Mouse (Mus musculus): ENCODE results near the gene Jph3. TPM values are rescaled to one million over a fixed set of nuclear protein-coding genes. Genes with fewer than 3 reads are reported as not detected.
A peak's percentile ranks its signal among the peaks of the same experiment; 100 is the strongest.

Jph3 gene
- 196 and 211 TPM in 2 replicates for polyA plus RNA-seq (2012; rRNA removed)

DNA sequence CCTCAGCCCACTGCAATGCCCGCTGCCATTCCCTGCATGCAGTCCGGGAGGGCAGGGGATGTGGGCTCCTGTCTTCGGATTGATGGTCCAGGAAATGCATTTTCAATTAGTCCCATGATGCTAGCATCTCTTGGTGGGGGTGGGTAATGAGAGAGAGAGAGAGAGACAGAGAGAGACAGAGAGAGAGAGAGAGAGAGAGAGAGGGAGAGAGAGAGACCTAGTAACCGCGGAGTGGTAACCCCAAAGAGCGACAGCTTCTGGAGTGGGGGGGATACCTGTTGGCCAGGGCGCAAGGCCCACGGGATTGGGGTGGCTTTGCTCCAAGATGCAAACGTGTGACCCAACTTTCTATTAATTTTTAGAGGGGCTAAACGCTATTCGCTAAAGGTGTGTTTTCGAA is at the start of gene Jph3:
Gene Jph3, plus strand, starts transcription at position 301 of the 400 bp plus-strand sequence.
- Histone ChIP-seq H3K27ac (ENCODE audit: insufficient read depth, low read length) (peak within 1 kb of the TSS; percentile 83; the same call in 1 of the 2 replicates), H3K4me1 (ENCODE audit: control insufficient read depth, insufficient read depth, low read length) (no peaks in the 10 kb centered on the region), H3K4me3 (ENCODE audit: insufficient read depth, low read length) (peak within 1 kb of the TSS; percentile 100)
- TF ChIP-seq POLR2A (IDR thresholded peaks at IDR 0.05; ENCODE audit: extremely low read depth, insufficient read depth, low read length) (no peak), CTCF (IDR thresholded peaks at IDR 0.05; ENCODE audit: extremely low read depth, insufficient read depth, low read length) (no peak)

DNA sequence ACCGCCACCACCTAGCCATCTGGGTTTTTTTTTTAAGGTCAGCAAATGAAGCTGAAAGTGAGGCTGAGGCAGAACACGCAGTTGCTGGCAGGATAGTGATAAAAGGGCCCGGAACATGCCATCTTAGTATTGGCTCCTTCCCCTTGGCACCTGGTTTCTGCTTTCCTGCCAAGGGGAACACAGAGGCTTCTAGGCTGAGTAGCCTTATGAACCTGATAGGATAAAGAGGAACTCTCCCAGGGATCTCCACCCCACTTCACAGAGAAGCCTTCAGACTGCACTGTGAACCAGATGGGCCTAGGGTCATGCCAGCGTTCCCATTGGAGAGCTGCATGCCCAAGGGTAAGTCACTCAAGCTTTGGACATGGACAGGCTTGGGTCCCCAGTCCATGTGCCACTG is 48.5 kb upstream of the Jph3 start:
- TF ChIP-seq CTCF (IDR thresholded peaks at IDR 0.05; ENCODE audit: extremely low read depth, insufficient read depth, low read length), result no peak
- no peak for TF ChIP-seq POLR2A (IDR thresholded peaks at IDR 0.05; ENCODE audit: extremely low read depth, insufficient read depth, low read length)
- Histone ChIP-seq H3K27ac (ENCODE audit: insufficient read depth, low read length) (no peak overlapping the region), H3K4me3 (ENCODE audit: insufficient read depth, low read length) (no peak overlapping the region), H3K4me1 (ENCODE audit: control insufficient read depth, insufficient read depth, low read length) (peaks cover 4% of the 10 kb centered on the region; the same call in 1 of the 2 replicates)

DNA sequence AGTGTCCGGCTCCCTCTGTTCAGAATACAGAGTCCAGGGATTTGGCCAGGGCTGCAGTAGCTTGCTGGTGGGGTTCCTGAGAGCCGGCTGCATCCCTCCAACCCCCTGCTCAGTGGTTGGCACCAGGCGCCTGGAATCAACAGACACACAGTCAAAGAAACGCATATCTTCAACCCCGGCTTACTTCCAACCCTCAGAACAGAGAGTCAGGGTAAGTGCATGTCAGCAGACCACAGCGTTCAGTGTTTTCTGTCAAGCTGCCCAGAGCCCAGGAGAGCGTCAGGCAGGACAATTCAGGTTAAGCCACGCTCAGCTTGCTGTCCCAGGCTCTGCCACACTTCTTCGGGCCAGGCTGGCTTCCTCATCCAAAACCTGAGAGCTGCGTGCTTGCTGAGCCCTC is 48.0 kb upstream of the Jph3 start:
- Histone ChIP-seq H3K4me1 (ENCODE audit: control insufficient read depth, insufficient read depth, low read length) (peaks cover 4% of the 10 kb centered on the region; the same call in 1 of the 2 replicates), H3K27ac (ENCODE audit: insufficient read depth, low read length) (no peak overlapping the region), H3K4me3 (ENCODE audit: insufficient read depth, low read length) (no peak overlapping the region)
- no peak for TF ChIP-seq CTCF (IDR thresholded peaks at IDR 0.05; ENCODE audit: extremely low read depth, insufficient read depth, low read length)
- TF ChIP-seq POLR2A (IDR thresholded peaks at IDR 0.05; ENCODE audit: extremely low read depth, insufficient read depth, low read length), result no peak

DNA sequence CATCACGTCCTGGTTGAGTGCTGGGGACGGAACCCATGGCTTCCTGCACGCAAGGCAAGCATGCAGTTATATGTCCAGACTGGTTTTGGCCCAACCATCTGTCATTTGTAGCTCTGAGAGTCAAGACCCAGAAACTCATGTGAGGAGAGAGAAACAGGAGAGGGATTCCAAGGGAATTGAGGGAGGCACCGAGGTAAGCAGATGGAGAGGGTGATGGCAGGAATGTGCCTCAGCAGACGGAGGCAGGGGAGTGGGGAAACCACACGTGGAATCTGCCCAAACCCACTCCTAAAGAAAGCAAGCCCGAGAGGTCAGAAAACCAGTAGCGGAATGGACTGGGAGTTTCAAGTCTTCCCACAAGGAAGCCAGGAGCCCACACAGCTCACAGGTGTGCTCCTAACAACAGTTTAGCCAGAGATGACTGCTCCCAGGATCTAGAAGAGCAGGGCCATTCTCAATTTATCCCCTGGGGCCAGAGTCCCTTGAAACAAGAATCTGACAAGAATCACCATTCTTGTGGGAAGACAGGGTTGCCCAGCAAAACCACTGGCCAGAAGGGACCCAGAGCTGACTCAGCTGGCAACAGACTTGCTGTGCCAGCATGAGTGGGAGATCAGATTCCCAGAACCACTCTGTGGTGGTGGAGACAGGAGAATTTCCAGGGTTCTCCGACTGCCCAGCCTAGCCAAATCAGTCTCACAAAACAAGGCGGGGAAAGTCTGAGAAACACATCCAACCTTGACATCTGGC is 46.2 kb upstream of the Jph3 start:
- Histone ChIP-seq H3K4me3 (ENCODE audit: insufficient read depth, low read length) (no peak overlapping the region), H3K4me1 (ENCODE audit: control insufficient read depth, insufficient read depth, low read length) (peaks cover 16% of the 10 kb centered on the region), H3K27ac (ENCODE audit: insufficient read depth, low read length) (no peak overlapping the region)
- TF ChIP-seq POLR2A (IDR thresholded peaks at IDR 0.05; ENCODE audit: extremely low read depth, insufficient read depth, low read length) (no peak), CTCF (IDR thresholded peaks at IDR 0.05; ENCODE audit: extremely low read depth, insufficient read depth, low read length) (no peak)

DNA sequence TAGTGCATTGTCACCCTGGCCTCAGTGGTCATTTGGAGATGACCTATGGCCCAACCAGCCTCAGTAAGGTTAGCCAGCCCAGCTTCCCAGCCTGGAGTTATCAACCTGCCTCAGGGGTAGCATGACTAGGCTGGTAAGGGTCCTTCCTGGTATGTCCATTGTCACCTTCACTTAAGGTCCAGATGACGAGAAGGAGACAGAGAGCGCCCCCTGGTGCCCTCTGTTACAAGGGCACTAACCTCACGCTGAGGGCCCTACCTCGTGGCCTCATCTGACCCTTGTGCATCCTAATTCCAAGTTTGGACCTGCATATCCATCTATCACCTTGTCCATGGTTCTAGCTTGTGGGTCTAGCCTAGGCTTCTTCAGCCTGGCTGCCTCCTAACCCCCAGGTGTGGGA is 44.0 kb upstream of the Jph3 start:
- Histone ChIP-seq H3K4me1 (ENCODE audit: control insufficient read depth, insufficient read depth, low read length) (peaks cover 13% of the 10 kb centered on the region), H3K27ac (ENCODE audit: insufficient read depth, low read length) (no peak overlapping the region), H3K4me3 (ENCODE audit: insufficient read depth, low read length) (no peak overlapping the region)
- peak; percentile 61 for TF ChIP-seq CTCF (IDR thresholded peaks at IDR 0.05; ENCODE audit: extremely low read depth, insufficient read depth, low read length)
- no peak for TF ChIP-seq POLR2A (IDR thresholded peaks at IDR 0.05; ENCODE audit: extremely low read depth, insufficient read depth, low read length)

DNA sequence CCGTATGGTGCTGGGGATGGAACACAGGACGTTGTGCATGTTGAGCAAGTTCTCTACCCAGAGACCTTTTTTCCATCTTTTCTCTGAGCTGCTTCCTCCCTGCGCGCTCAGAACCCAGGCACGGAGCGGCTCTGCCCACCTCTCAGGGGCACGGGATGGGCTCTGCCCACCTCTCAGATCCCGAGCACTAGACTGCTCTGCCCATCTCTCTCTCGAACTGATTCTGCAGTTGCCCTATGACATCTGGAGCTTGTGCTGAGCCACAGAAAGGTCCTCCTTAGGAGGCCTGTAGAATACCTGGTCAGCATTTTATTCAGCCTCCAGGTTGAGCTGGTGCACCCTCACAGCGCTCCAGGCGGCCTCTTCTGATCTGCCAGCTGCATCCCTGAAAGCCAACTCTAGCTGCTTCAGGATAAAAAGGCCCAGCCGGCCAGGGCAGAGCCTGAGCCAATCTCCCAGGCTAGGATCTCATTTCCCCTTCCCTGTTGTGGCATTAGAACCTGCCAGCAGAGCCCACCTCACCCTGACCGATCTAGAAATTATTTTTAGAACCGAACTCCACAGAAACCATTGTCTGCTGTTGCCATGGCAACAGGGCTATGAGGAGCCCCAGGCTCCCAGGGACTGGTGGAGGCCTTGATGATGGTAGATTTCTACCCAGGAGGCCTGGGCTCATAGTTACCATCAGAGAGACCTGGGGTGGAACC is 41.8 kb upstream of the Jph3 start:
- TF ChIP-seq POLR2A (IDR thresholded peaks at IDR 0.05; ENCODE audit: extremely low read depth, insufficient read depth, low read length) (no peak), CTCF (IDR thresholded peaks at IDR 0.05; ENCODE audit: extremely low read depth, insufficient read depth, low read length) (no peak)
- peaks cover 13% of the 10 kb centered on the region for H3K4me1 ChIP-seq (ENCODE audit: control insufficient read depth, insufficient read depth, low read length)
- H3K27ac ChIP-seq (ENCODE audit: insufficient read depth, low read length), result peak overlapping the region; percentile 91
- H3K4me3 ChIP-seq (ENCODE audit: insufficient read depth, low read length), result no peak overlapping the region

DNA sequence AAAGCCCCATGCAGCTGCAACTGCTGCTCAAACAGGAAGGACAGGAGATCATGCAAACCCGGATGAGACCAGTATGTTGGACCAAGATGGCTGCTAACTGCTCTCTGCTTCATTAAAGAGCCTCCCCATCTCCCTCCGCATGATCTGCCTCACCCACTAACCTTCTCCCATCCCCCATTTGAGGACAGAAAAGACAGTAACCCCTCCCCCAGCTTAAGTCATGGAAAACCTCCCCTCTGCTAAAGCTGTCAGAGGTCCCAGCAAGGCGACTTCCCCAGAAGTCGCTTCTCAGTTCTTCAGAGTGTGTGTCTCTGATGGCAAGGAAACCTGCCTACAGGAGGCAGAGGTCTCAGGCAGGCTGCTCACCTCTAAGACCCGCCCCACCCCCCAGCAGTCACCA is 40.9 kb upstream of the Jph3 start:
- Histone ChIP-seq H3K27ac (ENCODE audit: insufficient read depth, low read length) (no peak overlapping the region), H3K4me1 (ENCODE audit: control insufficient read depth, insufficient read depth, low read length) (peaks cover 13% of the 10 kb centered on the region), H3K4me3 (ENCODE audit: insufficient read depth, low read length) (no peak overlapping the region)
- TF ChIP-seq POLR2A (IDR thresholded peaks at IDR 0.05; ENCODE audit: extremely low read depth, insufficient read depth, low read length) (no peak), CTCF (IDR thresholded peaks at IDR 0.05; ENCODE audit: extremely low read depth, insufficient read depth, low read length) (no peak)

DNA sequence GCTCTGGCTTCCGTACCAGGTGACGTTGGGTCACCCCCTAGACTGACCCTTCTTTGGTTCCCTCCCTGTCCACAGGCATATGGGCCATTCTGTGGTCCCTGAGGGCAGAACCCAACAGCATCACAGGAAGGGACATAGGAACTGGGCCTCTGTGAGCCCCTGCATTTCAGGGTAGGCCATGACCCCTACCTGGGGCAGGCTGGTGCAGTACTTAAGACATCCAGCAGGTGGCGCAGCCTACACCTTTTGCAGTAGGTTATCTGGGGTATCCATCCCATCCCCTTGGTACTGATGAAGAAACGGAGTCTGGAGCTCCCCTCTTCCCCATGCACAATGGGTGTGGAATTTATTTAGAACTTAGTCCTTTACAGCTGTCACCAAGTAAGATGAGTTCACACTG is 35.0 kb upstream of the Jph3 start:
- peak; percentile 82 for TF ChIP-seq CTCF (IDR thresholded peaks at IDR 0.05; ENCODE audit: extremely low read depth, insufficient read depth, low read length)
- no peak for TF ChIP-seq POLR2A (IDR thresholded peaks at IDR 0.05; ENCODE audit: extremely low read depth, insufficient read depth, low read length)
- H3K4me1 ChIP-seq (ENCODE audit: control insufficient read depth, insufficient read depth, low read length), result peaks cover 6% of the 10 kb centered on the region
- no peak overlapping the region for H3K27ac ChIP-seq (ENCODE audit: insufficient read depth, low read length)
- no peak overlapping the region for H3K4me3 ChIP-seq (ENCODE audit: insufficient read depth, low read length)

DNA sequence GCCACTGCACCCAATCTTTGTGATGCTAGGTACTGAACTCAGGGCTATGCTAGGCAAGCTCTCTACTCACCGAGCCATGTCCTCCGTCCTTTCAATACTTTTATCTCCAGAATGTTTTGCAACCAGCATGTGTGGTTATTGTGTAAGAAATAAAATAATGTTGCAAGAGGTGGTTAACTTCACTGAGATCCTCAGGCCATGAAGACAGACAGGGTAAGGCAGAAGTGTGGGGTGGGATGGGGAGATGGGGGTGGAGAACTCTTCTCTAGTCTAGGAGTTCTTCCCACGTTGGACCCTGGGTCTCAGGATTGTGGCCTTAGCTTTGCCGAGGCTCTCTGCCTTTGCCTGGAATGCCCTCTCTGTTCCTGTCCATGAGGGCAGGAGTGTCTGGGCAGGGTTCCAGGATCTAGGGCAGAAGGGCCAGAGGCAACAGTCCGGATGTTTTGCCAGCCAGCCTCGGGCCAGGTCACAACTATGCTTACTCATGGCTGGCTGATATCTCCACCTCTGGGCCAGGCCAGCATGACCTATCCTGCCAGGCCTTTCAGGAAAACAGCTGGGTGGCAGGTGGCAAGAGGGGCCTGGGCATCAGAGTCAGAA is 33.7 kb upstream of the Jph3 start:
- Histone ChIP-seq H3K4me1 (ENCODE audit: control insufficient read depth, insufficient read depth, low read length) (peaks cover 6% of the 10 kb centered on the region), H3K27ac (ENCODE audit: insufficient read depth, low read length) (no peak overlapping the region), H3K4me3 (ENCODE audit: insufficient read depth, low read length) (no peak overlapping the region)
- TF ChIP-seq CTCF (IDR thresholded peaks at IDR 0.05; ENCODE audit: extremely low read depth, insufficient read depth, low read length) (no peak), POLR2A (IDR thresholded peaks at IDR 0.05; ENCODE audit: extremely low read depth, insufficient read depth, low read length) (no peak)

Measured in cortical plate, adult 2 months (tissue).